Mouse (Mus musculus) thymus, postnatal 0 days (tissue): Measurements from ENCODE around the gene Fxr2. TPM values are rescaled to one million over a fixed set of nuclear protein-coding genes. Genes with fewer than 3 reads are reported as not detected.
"Not testable (repeated sequence)": the region's sequence is repeated elsewhere in the genome, so short reads cannot be mapped to it uniquely, and the experiment has no call there.

Experiments
- DNase-seq: peaks from one replicate; pipeline ENCODE4 v3.0.0-alpha.2; 2015; ENCODE audit warnings: low spot score
- polyA plus RNA-seq: library from polyadenylated mRNA; unstranded; fragments of >200 nt; fragmentation: Nextera tagmentation; extraction: Ambion mirVana; gene quantifications from 2 replicates; pipeline ENCODE4 v1.2.1, GENCODE M21; 2015

Gene Fxr2
- polyA plus RNA-seq, 1 experiment from 2014 or later: 26.6 TPM

- DNase-seq: no peak
Observed at GRCm38 (mm10) chr11:69682209-69682839, 49.5 kb downstream of the Fxr2 start.

DNA sequence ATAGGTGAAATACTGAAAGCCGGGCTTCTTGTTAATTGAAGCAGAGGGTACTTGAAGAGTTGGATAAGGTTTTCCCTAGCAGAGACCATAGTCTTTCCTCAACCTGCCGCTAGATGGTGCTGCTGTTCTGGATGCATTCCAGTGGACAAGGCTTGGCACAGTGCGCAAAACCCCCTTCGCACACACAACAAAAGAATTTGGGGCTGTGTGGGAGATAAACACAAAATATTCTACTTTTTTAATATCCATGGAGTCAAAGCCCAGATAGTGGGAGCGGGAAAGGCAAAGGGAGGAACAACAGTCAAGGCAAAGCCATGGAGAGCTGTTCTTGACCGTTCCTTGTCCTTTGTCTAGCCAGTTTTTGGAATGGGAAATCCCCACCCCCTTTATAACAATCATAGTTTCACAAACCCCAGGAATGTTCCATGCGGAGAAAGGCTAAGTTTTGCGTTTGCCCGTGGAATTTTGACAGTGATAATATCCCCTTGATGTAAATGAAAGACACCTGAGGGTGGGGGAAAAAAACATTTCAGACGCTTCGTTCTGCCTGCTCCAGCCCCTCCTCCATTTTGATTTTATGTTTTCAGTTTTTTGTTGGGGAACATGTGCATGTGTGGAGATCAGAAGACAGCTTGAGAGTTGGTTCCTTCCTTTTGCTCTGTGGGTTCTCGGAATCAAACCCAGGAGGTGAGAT, 50.2 kb downstream of the Fxr2 start:
- peak; percentile 89 for DNase-seq

GRCm38 (mm10) chr11:69683576-69683975, 50.8 kb downstream of the Fxr2 start:
- DNase-seq: no peak

DNA sequence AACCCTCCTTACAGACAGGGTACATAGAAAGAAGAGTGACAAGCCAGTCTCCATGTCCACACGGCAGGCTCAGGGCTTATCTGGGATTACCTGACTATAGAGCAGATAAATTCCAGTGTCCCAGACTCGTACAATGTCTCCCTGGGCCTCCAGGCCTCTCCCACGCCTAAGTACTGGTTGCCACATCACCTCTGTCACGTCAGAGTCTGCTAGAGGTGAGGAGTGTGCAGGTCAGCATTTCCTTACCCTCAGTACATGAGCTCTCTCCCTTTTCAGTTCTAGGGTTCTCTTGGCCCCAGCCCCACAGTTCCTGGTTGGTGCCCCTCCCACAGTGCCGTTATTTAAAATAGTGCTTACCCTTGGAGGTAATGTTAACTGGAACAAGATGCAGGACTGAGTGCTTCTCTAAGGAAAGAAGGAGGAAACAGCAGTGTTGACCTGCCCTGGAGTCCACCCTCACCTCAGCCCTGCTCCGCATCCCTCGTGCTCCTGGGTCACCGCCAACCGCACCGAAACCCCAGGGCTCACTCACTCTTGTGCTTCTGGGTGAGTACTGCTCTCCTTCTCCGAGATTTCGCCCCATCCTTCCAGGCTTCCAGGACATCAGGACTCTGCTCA, 51.4 kb downstream of the Fxr2 start:
- no peak for DNase-seq

DNA sequence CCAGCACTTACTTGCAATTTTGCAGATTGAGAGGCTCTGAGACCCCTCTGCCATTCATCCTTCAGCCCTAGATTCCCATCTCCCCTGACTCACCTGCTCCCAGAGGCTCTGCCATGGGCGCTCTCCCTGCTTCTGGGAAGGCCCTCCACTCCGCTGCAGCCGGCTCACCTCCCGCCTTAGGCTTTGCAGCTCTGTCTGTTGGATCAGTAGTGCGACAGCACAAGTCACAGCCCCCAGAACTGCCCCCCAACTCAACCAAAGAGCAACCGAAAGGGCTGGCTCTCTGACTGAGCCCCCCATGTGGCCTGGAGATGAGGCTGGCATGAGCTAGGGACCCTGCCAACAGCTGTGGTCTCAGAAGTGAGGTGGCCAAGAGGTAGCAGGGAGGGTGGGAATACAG, 52.1 kb downstream of the Fxr2 start:
- no peak for DNase-seq

DNA sequence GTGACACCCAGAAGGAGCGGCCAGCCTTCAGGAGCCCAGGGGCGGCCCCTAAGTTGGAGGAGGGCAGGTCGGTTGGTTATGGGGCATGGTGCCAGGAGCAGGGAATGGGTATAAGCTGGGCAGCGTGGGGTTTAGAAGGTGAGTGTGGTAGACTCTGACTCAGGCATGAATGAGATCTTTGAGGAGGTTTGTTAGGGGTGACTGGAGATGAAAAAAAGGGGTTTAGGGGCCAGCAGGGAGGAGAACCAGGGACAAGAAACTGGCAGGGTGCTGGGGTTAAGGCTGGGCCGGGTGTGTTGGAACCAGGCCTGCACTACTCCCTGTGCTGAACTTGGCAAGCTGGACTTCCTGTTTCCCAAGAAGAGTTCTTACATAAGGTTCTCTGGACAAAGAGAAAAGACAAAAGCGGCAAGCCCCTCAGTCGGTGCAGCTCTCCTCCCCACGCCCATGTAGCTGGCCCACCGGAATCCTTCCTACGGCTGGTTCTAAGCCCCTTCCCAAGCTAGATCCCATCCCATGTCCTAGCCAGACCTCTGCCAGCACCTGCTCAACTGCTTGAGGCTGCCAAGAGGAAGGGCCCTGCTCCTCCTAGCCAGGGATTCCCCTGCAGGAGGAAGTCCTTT, 52.8 kb downstream of the Fxr2 start, which contains the start of gene Tnfsf13:
Tnfsf13 (minus strand) TSS at position 259 of the 623 bp plus-strand sequence.
- DNase-seq: no peak

GRCm38 (mm10) chr11:69686377-69686776, 53.6 kb downstream of the Fxr2 start:
- DNase-seq: no peak

- no peak for DNase-seq
Observed at GRCm38 (mm10) chr11:69687061-69687460, 54.3 kb downstream of the Fxr2 start.

- DNase-seq: no peak
Observed at GRCm38 (mm10) chr11:69689891-69690290, 57.1 kb downstream of the Fxr2 start.

DNA sequence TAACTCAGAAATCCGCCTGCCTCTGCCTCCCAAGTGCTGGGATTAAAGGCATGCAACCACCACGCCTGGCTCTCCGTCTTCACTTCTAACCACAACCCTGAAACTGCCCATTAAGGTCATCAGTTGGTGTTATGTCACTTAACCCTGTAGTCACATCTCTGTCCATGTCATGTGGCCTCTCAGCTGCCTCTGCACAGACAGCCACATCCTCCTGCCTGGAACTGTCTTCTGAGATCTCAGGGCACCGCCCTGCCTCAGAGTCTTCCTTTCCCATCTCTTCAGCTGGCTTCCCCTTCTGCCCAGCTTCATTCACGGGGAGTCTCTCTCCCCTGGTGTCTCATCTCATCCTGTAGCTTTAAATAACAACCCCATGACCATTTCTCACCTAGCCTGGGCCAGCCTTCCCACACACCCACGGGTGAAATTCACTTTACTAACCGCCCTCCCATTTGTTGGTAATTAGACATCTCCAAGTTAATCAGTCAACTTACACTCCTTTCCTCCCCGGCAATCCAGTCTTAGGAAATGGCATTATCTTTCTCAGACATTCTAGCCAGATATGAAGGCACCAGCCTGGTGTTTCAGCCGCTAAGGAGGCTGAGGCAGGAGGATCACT, 59.5 kb downstream of the Fxr2 start:
- DNase-seq: no peak

DNA sequence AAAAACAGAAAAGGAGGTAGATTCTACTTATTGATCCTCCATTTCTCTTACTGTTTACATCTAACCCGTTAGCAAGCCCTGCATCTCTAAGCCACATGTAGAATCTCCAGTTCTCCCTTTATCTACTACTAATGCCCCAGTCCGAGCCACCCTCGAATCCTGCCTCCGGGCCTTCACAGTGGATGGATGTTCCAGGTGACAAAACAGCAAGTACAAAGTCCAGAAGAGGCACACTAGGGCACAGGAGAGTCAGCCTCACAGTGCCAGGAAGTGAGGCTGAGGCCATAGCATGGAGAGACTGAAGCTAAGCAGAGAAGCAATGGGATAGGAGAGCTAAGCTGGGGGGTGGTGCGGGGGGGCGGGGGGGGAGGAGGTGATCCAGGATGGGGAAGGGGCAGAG, 60.1 kb downstream of the Fxr2 start:
- DNase-seq: no peak

GRCm38 (mm10) chr11:69693421-69693965, 60.7 kb downstream of the Fxr2 start:
- DNase-seq: no peak

DNA sequence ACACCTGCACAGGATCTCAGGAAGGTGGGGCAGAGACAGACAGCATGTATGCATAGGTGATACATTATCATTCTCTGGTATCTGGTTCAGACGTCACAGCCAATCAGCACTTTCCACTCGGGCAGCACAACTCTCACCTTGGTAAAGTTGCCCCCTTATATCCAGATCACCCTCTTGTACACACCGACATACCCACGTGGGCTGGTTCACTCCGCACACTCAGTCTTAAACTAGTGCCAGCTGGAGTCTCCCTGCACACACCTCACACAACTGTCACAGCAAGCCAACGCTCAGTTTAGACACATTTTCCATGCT, 62.2 kb downstream of the Fxr2 start:
- no peak for DNase-seq

DNA sequence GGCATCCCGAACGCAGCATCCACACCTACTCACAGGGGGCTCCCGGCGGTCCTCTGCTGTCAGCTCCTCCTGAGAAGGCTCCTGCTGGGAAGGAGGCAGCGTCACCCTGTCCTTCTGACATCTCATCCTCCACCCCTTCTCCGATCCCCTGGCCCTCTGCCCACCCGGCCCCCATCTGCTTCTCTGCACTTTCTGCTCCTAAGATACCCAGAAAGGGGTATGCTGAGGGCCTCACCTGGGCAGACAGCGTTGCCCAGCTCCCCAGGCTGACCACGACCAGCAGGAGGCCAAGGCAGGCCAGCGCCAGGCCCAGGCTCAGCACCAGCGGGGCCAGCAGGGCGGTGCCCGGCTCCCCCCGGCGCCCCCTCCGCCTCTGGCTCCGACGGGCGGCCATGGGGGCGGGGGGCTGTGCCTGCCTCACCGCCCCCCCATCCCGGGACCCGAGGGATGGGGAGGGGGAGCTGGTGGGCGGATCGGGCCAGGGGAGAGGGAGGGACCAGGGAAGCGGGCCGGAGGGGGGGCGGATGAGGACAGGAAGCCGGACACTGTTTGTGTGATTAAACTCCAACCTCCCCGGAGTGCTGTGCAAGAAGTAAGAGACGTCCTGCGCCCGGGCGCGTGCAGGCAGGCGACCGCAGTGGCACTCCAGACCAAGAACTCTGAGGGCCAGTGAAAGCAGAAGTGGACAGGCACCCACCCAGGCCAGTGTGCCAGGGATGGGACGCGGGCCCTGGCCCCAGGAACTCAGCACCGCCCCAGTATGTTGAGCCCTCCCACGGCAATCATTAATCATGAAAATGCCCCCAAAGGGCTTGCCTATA, 62.8 kb downstream of the Fxr2 start, which contains the start of the genes Tnfsf12 and Tnfsfm13:
Tnfsf12 (minus strand) TSS at position 489 of the 821 bp plus-strand sequence.
Tnfsfm13 (minus strand) TSS at position 738 of the 821 bp plus-strand sequence.
- no peak for DNase-seq

- no peak for DNase-seq
Observed at GRCm38 (mm10) chr11:69697396-69697795, 64.6 kb downstream of the Fxr2 start.

DNA sequence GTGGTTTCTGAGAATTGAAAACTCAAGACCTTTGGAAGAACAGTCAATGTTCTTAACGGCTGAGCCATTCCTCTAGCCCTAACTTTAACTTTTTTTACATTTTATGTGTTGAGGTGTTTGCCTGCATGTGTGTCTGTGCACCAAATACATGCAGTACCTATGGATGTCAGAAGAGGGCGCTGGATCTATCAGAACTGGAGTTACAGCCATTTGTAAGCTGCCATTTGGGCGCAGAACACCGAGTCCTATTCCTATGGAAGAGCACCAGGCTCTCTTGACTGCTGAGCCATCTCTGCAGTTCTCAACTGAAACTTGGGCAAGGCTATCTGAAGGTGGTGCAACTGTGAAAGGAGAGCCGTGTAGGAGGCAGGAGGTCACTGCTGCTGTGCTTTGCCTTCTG, 65.8 kb downstream of the Fxr2 start:
- DNase-seq: no peak

DNA sequence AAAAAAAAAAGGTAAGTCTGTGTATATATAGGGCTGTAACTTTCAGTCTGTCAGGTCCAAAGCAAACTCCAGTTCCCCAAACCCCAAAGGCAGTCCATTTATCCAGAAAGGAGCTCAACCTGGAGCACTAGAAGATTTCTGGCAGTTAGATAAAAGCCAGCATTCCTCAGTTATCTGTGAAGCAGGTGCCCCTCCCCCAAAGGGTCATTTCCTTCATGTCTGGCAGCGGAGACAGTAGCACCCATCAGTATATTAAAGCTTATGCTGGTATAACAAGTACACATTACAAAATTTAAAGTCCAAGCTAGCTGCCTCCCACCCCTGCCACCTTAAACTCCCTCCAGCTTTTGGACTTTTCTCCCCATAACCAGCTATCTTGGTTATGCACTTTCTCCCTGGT, 66.8 kb downstream of the Fxr2 start:
- DNase-seq: no peak

DNA sequence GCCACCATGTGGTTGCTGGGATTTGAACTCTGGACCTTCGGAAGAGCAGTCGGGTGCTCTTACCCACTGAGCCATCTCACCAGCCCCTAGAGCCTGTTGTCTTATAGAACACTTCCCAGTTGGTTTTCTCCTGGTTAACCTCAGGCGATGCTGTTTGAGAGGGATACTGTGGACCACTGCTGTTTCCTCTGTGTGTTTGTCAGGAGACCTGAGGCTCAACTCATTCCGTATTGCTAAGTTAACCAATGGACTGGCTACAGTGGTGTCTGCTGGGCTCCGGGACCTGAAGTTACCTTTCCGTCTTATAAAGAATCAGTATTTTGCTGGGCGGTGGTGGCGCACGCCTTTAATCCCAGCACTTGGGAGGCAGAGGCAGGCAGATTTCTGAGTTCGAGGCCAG, 70.1 kb downstream of the Fxr2 start:
- DNase-seq: not testable (repeated sequence)
